Mouse (Mus musculus) retina, adult 2 months (tissue): ENCODE results near the gene Zfp286.

Experiments used
- DNase-seq: peaks from one replicate; pipeline ENCODE4 v3.0.0-alpha.2; 2012; ENCODE audit warnings: low read depth, low spot score

Gene Zfp286

GRCm38 (mm10) chr11:62706141-62706540 is 83.1 kb downstream of the Zfp286 start:
- DNase-seq, result no peak
